Mouse (Mus musculus) ovary, postnatal 14 days (tissue): ENCODE results near the gene Sost.

Source experiments
- DNase-seq: peaks from one replicate; pipeline ENCODE4 v3.0.0; 2022; ENCODE audit warnings: low spot score

Gene Sost

DNA sequence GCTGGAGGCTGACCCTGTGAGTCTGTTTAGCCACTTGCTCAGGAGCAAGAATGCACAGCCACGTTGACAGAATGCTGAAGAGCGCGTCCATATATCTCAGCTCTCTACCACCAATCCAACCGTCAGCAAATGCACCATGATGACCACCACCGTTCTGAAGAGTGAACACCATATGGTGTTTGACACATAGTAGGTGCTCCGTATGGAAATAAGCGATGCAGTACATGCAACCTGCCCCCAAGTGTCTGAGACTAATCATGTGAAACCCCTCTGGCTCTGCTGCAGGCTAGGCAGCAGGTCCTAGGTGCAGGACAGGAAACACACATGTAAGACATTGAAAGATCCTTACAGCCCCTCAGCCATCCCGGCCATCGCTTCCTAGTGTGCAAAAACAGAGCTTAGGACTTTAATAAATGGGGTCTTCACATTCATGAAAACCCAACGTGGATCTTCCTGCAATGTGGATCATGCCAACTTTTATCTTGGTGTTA, 16.7 kb upstream of the Sost start:
- DNase-seq = no peak

DNA sequence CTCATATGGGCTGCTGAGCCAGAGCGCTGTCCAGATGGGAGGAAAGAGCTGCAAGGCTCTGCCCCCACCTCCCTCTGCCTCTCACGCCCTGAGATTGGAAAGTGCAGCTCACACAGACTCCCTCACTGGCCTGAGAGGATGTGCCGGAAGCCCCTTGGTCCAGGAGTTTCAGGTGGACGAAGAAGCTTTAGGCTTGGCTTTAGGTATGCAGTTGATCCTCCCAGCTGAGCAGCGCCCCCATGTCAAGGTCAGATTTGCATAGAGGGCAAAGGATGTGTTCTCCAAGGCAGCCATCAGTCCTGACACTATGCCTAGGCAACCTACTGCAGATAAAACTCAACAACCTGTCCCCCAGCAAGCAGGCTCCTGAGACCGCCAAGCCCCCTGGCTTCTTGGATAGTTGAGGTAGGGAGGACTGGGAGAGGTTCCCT, 16.2 kb upstream of the Sost start:
- no peak for DNase-seq

DNA sequence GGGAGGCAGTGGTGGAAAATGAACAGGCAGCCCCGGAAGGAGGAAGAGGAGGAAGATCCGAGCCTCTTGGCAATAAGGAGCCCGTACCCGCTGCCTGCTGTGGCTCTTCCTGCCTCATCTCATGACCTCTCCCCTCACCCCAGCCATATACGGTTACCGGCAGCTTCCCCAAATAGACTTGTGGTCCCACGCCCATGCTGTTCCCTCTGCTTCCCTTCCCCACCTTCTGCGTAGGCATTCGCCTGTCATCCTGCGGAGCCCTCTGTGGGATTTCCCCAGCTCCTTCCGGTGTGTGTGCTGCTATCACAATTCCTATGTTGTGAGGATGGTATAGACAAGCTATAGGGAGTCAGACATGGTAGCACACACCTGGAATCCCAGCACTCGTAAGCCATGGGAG, 15.0 kb upstream of the Sost start:
- no peak for DNase-seq

- DNase-seq = no peak
Measured at GRCm38 (mm10) chr11:101980603-101981157, 13.9 kb upstream of the Sost start.

DNA sequence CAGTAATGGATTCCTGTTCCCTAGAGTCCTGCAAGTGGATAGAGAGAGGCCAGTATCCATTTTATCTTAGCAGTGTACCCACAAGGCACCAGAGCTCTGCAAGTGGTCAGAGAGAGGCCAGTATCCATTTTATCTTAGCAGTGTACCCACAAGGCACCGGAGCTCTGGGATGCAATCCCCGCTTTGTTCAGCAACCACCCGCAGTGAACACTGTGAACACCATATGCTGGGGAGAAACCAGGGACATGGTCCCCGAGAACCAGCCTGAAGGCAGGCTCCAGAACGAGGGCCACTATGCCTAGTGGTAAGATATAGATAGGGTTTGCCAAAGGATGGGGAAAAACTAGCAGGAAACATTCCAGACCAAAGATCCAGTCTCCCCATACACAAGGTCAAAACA, 12.3 kb upstream of the Sost start:
- DNase-seq = no peak

GRCm38 (mm10) chr11:101976949-101977348, 10.1 kb upstream of the Sost start:
- no peak for DNase-seq

DNA sequence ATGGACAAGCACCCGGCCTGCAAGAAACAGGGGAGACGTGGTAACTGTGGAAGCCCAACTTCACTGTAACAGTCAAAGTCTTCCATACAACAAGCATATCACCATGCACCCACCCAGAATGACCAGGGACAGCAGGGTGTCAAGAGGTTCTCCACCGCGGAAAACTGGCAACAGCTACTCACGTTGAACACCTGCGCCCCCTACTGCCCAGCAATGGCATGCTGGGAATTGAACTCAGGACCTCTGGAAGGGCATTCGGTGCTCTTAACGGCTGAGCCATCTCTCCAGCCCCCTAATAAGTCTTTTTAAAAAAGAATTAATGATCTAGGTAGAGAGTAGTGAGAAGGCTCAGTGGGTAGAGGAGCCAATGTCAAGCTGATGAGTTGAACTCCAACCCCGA, 8.1 kb upstream of the Sost start:
- no peak for DNase-seq

- no peak for DNase-seq
Measured at GRCm38 (mm10) chr11:101974181-101974580, 7.4 kb upstream of the Sost start.

- DNase-seq = no peak
Measured at GRCm38 (mm10) chr11:101973496-101973895, 6.7 kb upstream of the Sost start.

GRCm38 (mm10) chr11:101972651-101973050, 5.8 kb upstream of the Sost start:
- no peak for DNase-seq

GRCm38 (mm10) chr11:101972097-101972496, 5.3 kb upstream of the Sost start:
- no peak for DNase-seq

- no peak for DNase-seq
Measured at GRCm38 (mm10) chr11:101971410-101971809, 4.6 kb upstream of the Sost start.

DNA sequence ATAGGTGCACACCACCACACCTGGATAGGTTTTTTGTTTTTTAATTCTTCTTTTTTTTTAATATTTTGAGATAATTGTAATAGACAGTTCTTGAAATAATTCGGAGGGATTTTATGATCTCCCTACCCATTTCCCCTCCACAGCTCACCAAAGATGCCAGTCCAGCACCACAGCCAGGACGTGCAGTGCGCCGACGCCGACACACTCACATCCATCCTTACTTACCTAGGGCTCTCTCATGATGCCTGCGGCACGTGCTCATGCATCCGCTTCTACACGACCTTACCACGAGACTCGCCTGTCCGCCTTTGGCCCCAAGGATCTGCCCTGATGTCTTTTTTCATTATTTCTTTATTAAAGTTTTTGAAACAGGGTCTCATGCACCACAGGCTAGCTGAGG, 3.0 kb upstream of the Sost start:
- DNase-seq = no peak

GRCm38 (mm10) chr11:101968791-101969190, 2.0 kb upstream of the Sost start:
- DNase-seq = peak; percentile 74

DNA sequence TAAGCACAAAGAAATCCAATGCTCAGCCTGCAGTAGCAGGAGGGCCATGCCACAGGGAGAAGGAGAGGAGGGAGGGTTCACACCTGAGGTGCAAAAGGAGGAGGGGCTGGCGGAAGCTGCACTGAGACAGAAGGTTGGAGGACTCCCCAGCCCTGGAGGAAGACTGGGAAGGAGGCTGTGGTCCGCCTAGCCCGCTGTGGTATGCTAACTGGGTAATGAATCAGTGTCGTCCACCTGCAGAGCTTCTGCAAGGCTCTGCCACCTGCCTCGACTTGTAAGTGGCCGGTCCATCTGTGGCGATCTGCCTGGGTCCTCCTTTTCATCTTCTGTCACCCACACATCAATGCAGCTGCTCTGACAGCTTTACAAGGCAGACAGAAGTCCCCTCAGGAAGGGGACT, 1.5 kb upstream of the Sost start:
- DNase-seq = no peak

DNA sequence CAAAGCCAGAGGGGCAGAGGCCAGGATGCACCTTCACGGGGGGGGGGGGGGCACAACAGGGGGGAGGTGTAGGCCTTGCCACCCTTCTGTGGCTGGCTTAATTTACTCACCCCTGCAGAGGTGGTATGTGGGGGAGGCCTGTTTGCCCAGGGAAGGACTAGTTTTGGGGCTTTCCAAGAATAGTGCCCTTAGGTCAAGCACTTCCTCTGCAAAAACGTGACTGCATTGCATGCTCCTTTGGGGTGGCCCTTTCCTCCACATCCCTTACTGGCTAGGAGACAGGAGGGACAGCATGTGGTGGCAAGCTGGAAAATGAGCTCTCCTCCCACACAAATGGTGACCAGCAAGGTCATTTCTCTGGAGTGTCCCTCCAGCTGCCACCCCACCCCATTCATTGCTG, 1.3 kb downstream of the Sost start:
- DNase-seq = no peak

GRCm38 (mm10) chr11:101964647-101965046, 2.2 kb downstream of the Sost start:
- DNase-seq = no peak

DNA sequence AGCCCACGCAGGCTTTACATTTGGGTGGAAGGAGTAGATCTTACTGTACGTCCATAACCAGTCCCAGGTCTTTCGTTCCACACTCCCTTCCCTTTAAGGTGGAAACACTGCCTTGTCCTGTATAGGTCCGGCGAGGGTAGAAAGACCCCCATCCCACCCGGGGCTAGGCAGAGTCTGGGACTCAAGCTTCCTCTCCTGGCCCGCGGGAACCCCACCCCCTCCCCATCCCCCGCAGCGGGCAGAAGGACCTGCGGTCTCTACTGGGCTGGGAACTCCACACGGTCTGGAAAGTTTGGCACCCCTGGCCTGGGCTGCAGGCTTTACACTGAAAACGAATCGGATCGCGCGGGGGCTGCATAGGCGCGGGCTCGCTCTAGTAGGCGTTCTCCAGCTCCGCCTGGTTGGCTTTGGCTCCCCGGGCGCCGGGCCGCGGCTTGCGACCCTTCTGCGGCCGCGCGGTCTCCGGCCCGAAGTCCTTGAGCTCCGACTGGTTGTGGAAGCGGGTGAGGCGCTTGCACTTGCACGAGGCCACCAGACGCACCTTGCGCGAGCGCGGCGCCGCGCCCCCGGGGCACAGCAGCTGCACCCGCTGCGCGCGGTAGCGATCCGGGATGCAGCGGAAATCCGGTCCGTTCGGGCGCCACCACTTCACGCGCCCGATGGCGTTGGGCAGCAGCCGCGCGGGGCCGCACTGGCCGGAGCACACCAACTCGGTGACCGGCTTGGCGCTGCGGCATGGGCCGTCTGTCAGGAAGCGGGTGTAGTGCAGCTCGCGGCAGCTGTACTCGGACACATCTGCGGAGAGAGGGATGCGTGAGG, 3.1 kb downstream of the Sost start:
- no peak for DNase-seq

GRCm38 (mm10) chr11:101963043-101963442, 3.8 kb downstream of the Sost start:
- no peak for DNase-seq

GRCm38 (mm10) chr11:101957476-101957875, 9.3 kb downstream of the Sost start:
- DNase-seq = no peak

- no peak for DNase-seq
Measured at GRCm38 (mm10) chr11:101953441-101953840, 13.4 kb downstream of the Sost start.

DNA sequence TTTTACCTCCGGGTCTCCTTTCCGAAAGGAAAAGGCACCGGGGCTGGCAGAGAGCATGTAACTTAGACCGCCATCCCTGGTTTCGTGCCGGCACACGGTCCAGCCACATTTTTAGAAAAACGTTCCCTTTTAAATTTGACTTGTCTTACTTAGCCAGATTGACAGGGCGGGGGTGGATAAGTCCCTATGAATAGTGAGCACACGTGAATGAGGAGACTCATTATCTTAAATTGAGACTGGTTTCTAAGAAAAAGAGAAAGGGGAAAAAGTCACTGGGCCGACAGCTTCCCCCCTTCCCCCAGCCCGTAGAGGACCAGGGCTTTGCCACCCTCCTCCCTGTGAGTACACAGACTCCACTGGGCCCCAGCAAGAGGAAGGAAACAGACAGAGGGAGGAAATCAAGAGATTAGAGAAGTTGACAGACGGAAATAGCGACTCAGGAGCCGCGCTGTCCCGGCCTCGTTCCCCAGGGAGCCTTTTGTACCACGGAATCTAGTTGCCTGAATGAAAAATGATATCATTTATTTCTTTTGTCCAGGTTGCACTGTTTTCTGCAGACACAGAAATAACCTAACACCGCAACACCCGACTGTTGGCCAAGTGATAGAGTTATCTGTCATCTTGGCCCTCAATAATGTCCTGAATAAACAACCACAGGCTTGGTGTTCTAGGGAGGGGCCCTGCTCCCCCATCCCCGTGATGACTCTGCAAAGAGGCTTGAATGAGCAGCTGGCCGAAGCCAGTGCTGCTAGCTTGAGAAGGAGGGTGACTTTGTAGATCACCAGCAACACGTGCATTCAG, 14.1 kb downstream of the Sost start:
- no peak for DNase-seq

- no peak for DNase-seq
Measured at GRCm38 (mm10) chr11:101950021-101950420, 16.8 kb downstream of the Sost start.
